Mouse (Mus musculus): ENCODE results near the gene Psmd6. TPM values are rescaled to one million over a fixed set of nuclear protein-coding genes. Genes with fewer than 3 reads are reported as not detected.

The Psmd6 gene
- total and polyA plus RNA-seq, 3 experiments = 81.6 to 265 (median 83.0) TPM

DNA sequence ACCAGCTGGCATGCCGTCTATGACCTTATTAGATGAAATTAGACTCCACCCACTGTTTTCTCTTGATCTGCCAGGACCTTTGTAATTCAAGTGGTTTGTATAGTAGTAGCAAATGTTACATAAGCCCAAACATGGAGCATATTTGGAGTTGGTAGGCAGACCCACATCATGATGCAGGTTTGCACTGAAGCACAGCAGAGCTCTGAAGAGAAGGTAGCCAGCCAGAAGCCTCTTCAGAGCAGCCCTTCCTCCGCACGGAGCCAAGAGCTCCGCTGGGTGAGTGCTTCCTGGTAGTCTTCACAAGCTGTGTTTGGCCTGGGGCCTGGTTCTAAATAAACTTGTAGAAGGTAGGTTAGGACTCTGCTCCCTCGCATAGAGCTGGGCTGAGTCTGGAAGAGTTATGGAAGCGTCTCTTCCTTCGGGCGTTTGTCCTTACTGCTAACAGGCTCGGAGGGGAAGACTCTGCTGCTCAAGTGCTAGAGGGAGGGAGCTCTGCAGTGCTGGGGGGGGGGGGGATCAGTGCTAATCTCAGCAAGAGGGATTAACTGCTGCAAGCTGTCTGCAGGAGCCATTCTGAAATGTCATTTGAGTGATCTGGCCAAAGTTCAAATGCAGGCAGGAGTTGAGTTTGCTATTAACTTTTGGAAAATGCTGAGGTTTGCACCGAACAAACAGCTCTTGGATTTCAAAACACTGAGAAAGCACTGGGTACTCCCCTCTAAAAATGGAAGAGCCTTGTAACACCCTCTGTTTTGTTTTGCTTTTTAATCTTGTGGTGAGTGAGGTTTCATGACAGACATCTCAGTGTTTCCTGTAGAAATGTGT, 52.9 kb downstream of the Psmd6 start:
- H3K36me3 ChIP-seq (replicated peaks) = peaks cover 63% of the 10 kb centered on the region
- no peaks in the 10 kb centered on the region for H3K9me3 ChIP-seq (replicated peaks)
- ATAC-seq (ENCODE audit: extremely low read depth, insufficient number of reproducible peaks, low FRiP score, poor library complexity, severe bottlenecking) (no peak), DNase-seq (ENCODE audit: low spot score) (no peak)
- H3K4me3 ChIP-seq (ENCODE audit: low read depth, low read length) = no peak overlapping the region
- H3K4me1 ChIP-seq (ENCODE audit: insufficient read depth, low read depth, low read length) = no peaks in the 10 kb centered on the region
- H3K27me3 ChIP-seq (ENCODE audit: insufficient read depth, low read length) = no peaks in the 10 kb centered on the region
- no peak for TF ChIP-seq GATA1 (IDR thresholded peaks at IDR 0.05; ENCODE audit: borderline replicate concordance, low read length)
- TF ChIP-seq CTCF (IDR thresholded peaks at IDR 0.05; ENCODE audit: low read depth, low read length) = no peak
- no peak for TF ChIP-seq POLR2AphosphoS5 (IDR thresholded peaks at IDR 0.05; ENCODE audit: insufficient replicate concordance, low read depth, low read length)
- TF ChIP-seq TAL1 (conservative IDR thresholded peaks at IDR 0.05; ENCODE audit: low read depth, low read length) = no peak
- TF ChIP-seq GATA2 (IDR thresholded peaks at IDR 0.05; ENCODE audit: borderline replicate concordance, low read depth, low read length) = no peak

- ATAC-seq (ENCODE audit: extremely low read depth, insufficient number of reproducible peaks, low FRiP score, poor library complexity, severe bottlenecking) (no peak), DNase-seq (ENCODE audit: low spot score) (no peak)
- no peaks in the 10 kb centered on the region for H3K4me1 ChIP-seq (ENCODE audit: insufficient read depth, low read depth, low read length)
- H3K36me3 ChIP-seq (replicated peaks) = peaks cover 57% of the 10 kb centered on the region
- TF ChIP-seq GATA2 (IDR thresholded peaks at IDR 0.05; ENCODE audit: borderline replicate concordance, low read depth, low read length) = no peak
- no peak for TF ChIP-seq TAL1 (conservative IDR thresholded peaks at IDR 0.05; ENCODE audit: low read depth, low read length)
- no peak for TF ChIP-seq GATA1 (IDR thresholded peaks at IDR 0.05; ENCODE audit: borderline replicate concordance, low read length)
- TF ChIP-seq POLR2AphosphoS5 (IDR thresholded peaks at IDR 0.05; ENCODE audit: insufficient replicate concordance, low read depth, low read length) = no peak
- TF ChIP-seq CTCF (IDR thresholded peaks at IDR 0.05; ENCODE audit: low read depth, low read length) = no peak
- no peaks in the 10 kb centered on the region for H3K9me3 ChIP-seq (replicated peaks)
- no peak overlapping the region for H3K4me3 ChIP-seq (ENCODE audit: low read depth, low read length)
- no peaks in the 10 kb centered on the region for H3K27me3 ChIP-seq (ENCODE audit: insufficient read depth, low read length)
These were observed 54.5 kb downstream of the Psmd6 start for GRCm38 (mm10) chr14:14066241-14066640.

DNA sequence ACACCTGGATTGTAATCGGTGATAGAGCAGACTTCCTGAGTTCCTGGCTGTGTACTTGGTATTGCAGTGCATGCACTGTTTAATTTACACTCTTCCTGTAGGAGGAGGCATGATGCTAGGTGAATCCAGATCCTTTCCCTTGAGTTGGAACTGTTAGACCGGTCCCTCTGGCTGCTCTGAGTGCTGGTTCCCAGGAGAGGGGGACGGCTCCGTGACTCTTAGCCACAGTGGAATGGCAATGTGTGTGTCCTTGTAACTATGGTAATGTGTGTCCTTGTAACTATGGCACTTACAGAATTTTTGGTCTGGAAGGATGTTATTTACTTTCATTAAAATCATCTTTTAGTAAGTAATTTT, 55.7 kb downstream of the Psmd6 start:
- Histone ChIP-seq H3K4me1 (ENCODE audit: insufficient read depth, low read depth, low read length) (no peaks in the 10 kb centered on the region), H3K36me3 (replicated peaks) (peaks cover 47% of the 10 kb centered on the region), H3K9me3 (replicated peaks) (no peaks in the 10 kb centered on the region), H3K4me3 (ENCODE audit: low read depth, low read length) (no peak overlapping the region), H3K27me3 (ENCODE audit: insufficient read depth, low read length) (no peaks in the 10 kb centered on the region)
- TF ChIP-seq GATA2 (IDR thresholded peaks at IDR 0.05; ENCODE audit: borderline replicate concordance, low read depth, low read length) (no peak), POLR2AphosphoS5 (IDR thresholded peaks at IDR 0.05; ENCODE audit: insufficient replicate concordance, low read depth, low read length) (no peak), TAL1 (conservative IDR thresholded peaks at IDR 0.05; ENCODE audit: low read depth, low read length) (no peak), CTCF (IDR thresholded peaks at IDR 0.05; ENCODE audit: low read depth, low read length) (no peak), GATA1 (IDR thresholded peaks at IDR 0.05; ENCODE audit: borderline replicate concordance, low read length) (no peak)
- DNase-seq (ENCODE audit: low spot score) (no peak), ATAC-seq (ENCODE audit: extremely low read depth, insufficient number of reproducible peaks, low FRiP score, poor library complexity, severe bottlenecking) (no peak)

GRCm38 (mm10) chr14:14064486-14065141, 56.2 kb downstream of the Psmd6 start:
- H3K9me3 ChIP-seq (replicated peaks) = no peaks in the 10 kb centered on the region
- ATAC-seq (ENCODE audit: extremely low read depth, insufficient number of reproducible peaks, low FRiP score, poor library complexity, severe bottlenecking) (no peak), DNase-seq (ENCODE audit: low spot score) (no peak)
- no peaks in the 10 kb centered on the region for H3K4me1 ChIP-seq (ENCODE audit: insufficient read depth, low read depth, low read length)
- no peak overlapping the region for H3K4me3 ChIP-seq (ENCODE audit: low read depth, low read length)
- no peaks in the 10 kb centered on the region for H3K27me3 ChIP-seq (ENCODE audit: insufficient read depth, low read length)
- H3K36me3 ChIP-seq (replicated peaks) = peaks cover 47% of the 10 kb centered on the region
- TF ChIP-seq TAL1 (conservative IDR thresholded peaks at IDR 0.05; ENCODE audit: low read depth, low read length) (no peak), POLR2AphosphoS5 (IDR thresholded peaks at IDR 0.05; ENCODE audit: insufficient replicate concordance, low read depth, low read length) (no peak), GATA2 (IDR thresholded peaks at IDR 0.05; ENCODE audit: borderline replicate concordance, low read depth, low read length) (no peak), CTCF (IDR thresholded peaks at IDR 0.05; ENCODE audit: low read depth, low read length) (no peak), GATA1 (IDR thresholded peaks at IDR 0.05; ENCODE audit: borderline replicate concordance, low read length) (no peak)

DNA sequence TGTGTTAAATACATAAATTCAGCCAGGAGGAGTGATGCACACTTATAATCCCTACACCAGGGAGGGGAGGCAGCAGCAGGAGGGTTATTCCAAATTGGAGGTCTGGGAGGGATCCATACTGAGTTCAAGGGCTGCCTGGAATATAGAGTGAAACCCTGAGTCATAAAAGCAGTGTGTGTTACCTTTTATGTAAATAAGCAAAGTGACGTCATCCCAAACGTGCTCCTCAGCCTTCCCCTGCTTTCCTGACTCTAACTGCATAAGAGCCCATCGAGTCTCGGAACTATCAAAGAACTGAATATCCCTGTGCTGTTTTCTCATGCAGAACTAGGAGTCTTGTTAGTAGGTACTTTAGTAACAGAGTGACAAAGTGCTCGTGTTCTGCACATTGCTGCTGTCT, 57.4 kb downstream of the Psmd6 start:
- no peaks in the 10 kb centered on the region for H3K9me3 ChIP-seq (replicated peaks)
- no peak for ATAC-seq (ENCODE audit: extremely low read depth, insufficient number of reproducible peaks, low FRiP score, poor library complexity, severe bottlenecking)
- DNase-seq (ENCODE audit: low spot score) = no peak
- H3K27me3 ChIP-seq (ENCODE audit: insufficient read depth, low read length) = no peaks in the 10 kb centered on the region
- H3K4me1 ChIP-seq (ENCODE audit: insufficient read depth, low read depth, low read length) = no peaks in the 10 kb centered on the region
- TF ChIP-seq POLR2AphosphoS5 (IDR thresholded peaks at IDR 0.05; ENCODE audit: insufficient replicate concordance, low read depth, low read length) (no peak), GATA1 (IDR thresholded peaks at IDR 0.05; ENCODE audit: borderline replicate concordance, low read length) (no peak), TAL1 (conservative IDR thresholded peaks at IDR 0.05; ENCODE audit: low read depth, low read length) (no peak), CTCF (IDR thresholded peaks at IDR 0.05; ENCODE audit: low read depth, low read length) (no peak), GATA2 (IDR thresholded peaks at IDR 0.05; ENCODE audit: borderline replicate concordance, low read depth, low read length) (no peak)
- H3K36me3 ChIP-seq (replicated peaks) = peaks cover 51% of the 10 kb centered on the region
- H3K4me3 ChIP-seq (ENCODE audit: low read depth, low read length) = no peak overlapping the region

DNA sequence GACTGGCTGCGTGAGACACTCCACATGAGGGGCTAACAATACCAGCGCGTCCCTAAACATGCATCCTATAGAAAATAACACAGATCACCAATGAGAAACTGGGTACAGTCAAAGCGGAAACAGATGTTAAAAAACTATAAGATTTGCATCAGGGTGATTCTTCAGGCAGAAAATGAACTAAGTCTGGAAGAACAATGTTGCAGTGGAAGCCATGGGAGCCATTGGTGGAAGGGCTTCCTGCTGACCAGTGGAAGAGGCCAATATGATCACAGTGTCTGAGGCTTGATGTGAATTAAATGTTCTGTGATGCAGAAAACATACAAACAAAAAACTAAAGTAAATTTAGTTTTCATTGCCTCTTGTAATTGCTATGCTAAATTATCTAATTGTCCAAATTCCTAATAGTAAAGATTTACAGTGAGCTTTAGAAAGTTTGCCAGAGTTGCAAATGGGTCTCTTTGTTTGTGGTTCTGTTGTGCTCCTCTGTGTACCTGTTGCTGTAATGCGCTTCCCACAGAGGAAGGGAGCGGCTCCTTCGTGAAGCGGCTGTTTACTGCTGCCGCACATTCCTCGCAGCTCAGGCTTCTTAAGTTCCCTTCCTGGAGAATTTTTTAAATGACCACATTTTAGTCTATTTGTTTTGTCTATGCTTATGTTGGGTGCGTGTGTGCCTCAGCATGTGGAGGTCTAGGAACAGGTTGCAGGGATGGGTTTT, 58.1 kb downstream of the Psmd6 start:
- TF ChIP-seq TAL1 (conservative IDR thresholded peaks at IDR 0.05; ENCODE audit: low read depth, low read length) = no peak
- no peak for TF ChIP-seq GATA1 (IDR thresholded peaks at IDR 0.05; ENCODE audit: borderline replicate concordance, low read length)
- TF ChIP-seq CTCF (IDR thresholded peaks at IDR 0.05; ENCODE audit: low read depth, low read length) = no peak
- Histone ChIP-seq H3K27me3 (ENCODE audit: insufficient read depth, low read length) (no peaks in the 10 kb centered on the region), H3K4me1 (ENCODE audit: insufficient read depth, low read depth, low read length) (no peaks in the 10 kb centered on the region), H3K36me3 (replicated peaks) (peaks cover 47% of the 10 kb centered on the region), H3K4me3 (ENCODE audit: low read depth, low read length) (no peak overlapping the region), H3K9me3 (replicated peaks) (no peaks in the 10 kb centered on the region)
- ATAC-seq (ENCODE audit: extremely low read depth, insufficient number of reproducible peaks, low FRiP score, poor library complexity, severe bottlenecking) (no peak), DNase-seq (ENCODE audit: low spot score) (no peak)

Other genes starting within 250 kb of the Psmd6 start
- gene Gm281, start 206.5 kb downstream of the Psmd6 start, total RNA-seq (2014; fragmentation: Nextera tagmentation) = not detected in 2 replicates
- gene Gm281, start 206.5 kb downstream of the Psmd6 start, total RNA-seq (2017) = not detected in 2 replicates
- not detected in 2 replicates for gene Gm281, start 206.5 kb downstream of the Psmd6 start, polyA plus RNA-seq (2012)
- 16.5 and 26.2 TPM in 2 replicates for gene Atxn7, start 159.5 kb downstream of the Psmd6 start, total RNA-seq (2014; fragmentation: Nextera tagmentation)
- gene Atxn7, start 159.5 kb downstream of the Psmd6 start, total RNA-seq (2017) = 12.5 and 14.8 TPM in 2 replicates
- 11.0 and 11.4 TPM in 2 replicates for gene Atxn7, start 159.5 kb downstream of the Psmd6 start, polyA plus RNA-seq (2012)
- 109 and 115 TPM in 2 replicates for gene Thoc7, start 159.1 kb downstream of the Psmd6 start, total RNA-seq (2014; fragmentation: Nextera tagmentation)
- gene Thoc7, start 159.1 kb downstream of the Psmd6 start, total RNA-seq (2017) = 228 and 232 TPM in 2 replicates
- 21.1 and 21.4 TPM in 2 replicates for gene Thoc7, start 159.1 kb downstream of the Psmd6 start, polyA plus RNA-seq (2012)
- gene Olfr720, start 65.9 kb upstream of the Psmd6 start, total RNA-seq (2014; fragmentation: Nextera tagmentation) = not detected in 2 replicates
- 0.06 and 0.11 TPM in 2 replicates for gene Olfr720, start 65.9 kb upstream of the Psmd6 start, total RNA-seq (2017)
- not detected in 2 replicates for gene Olfr720, start 65.9 kb upstream of the Psmd6 start, polyA plus RNA-seq (2012)
- not detected in 2 replicates for gene Olfr31, start 201.8 kb upstream of the Psmd6 start, total RNA-seq (2014; fragmentation: Nextera tagmentation)
- gene Olfr31, start 201.8 kb upstream of the Psmd6 start, total RNA-seq (2017) = 0.06 and 0.16 TPM in 2 replicates
- not detected in 2 replicates for gene Olfr31, start 201.8 kb upstream of the Psmd6 start, polyA plus RNA-seq (2012)
- 2.7 and 7.4 TPM in 2 replicates for gene Il3ra, start 225.3 kb upstream of the Psmd6 start, total RNA-seq (2014; fragmentation: Nextera tagmentation)
- 10.4 and 11.2 TPM in 2 replicates for gene Il3ra, start 225.3 kb upstream of the Psmd6 start, total RNA-seq (2017)
- 97.2 and 105 TPM in 2 replicates for gene Il3ra, start 225.3 kb upstream of the Psmd6 start, polyA plus RNA-seq (2012)

All from G1E (cell line).